Comparison of ENCODE assay signal across 10 mouse cellular contexts in genomic region chr10:83301687-83302086, GRCm38 (mm10). TPM values are rescaled to one million over a fixed set of nuclear protein-coding genes. Genes with fewer than 3 reads are reported as not detected.
DNase-seq lines count a peak whose midpoint lies in the region; ATAC-seq and TF ChIP-seq lines count a peak whose summit lies in the region.
"Had no signal": no experiment of that assay in that cellular context is flagged by ENCODE, and none has a peak within 500 bp of the region (broad histone marks: within the 10 kb centered on the region; RNA-seq: fewer than 3 reads in every experiment).

No protein-coding gene starts in this region.

- peak; percentile 72 for ATAC-seq in liver, postnatal 0 days
- peak; percentile 80 for ATAC-seq in Patski
- ATAC-seq in granulocyte monocyte progenitor cell, adult 5-6 weeks (replicated peaks; ENCODE audit: poor library complexity, severe bottlenecking): peak; percentile 97
- no peak for ATAC-seq in frontal cortex, adult (ENCODE audit: low TSS enrichment)

- no peak overlapping the region for H3K4me2 ChIP-seq in liver, postnatal 0 days (ENCODE audit: low read depth, low read length)
- H3K4me2 ChIP-seq: lung, embryonic 14.5 days had no signal

- in situ Hi-C loops in Patski (cut with MboI; ENCODE audit: low pct_unique_long_range_greater_than_20kb): no loop called here

- 34% methylated on average over 4 of the region's 4 CpGs for WGBS in liver, postnatal 0 days (ENCODE audit: insufficient replicate concordance)

- H3K9ac ChIP-seq in liver, postnatal 0 days (replicated peaks): no peak overlapping the region
- H3K9ac ChIP-seq: lung, embryonic 14.5 days had no signal

- H3K36me3 ChIP-seq in liver, postnatal 0 days (replicated peaks; ENCODE audit: insufficient read depth, low read length): no peaks in the 10 kb centered on the region

- TF ChIP-seq CTCF in liver, postnatal 0 days (IDR thresholded peaks at IDR 0.05; ENCODE audit: low read depth): no peak
- TF ChIP-seq CTCF in Patski (IDR thresholded peaks at IDR 0.05): no peak

- no peaks in the 10 kb centered on the region for H3K27me3 ChIP-seq in liver, postnatal 0 days (ENCODE audit: insufficient read depth, low read length)
- H3K27me3 ChIP-seq in Patski: no peaks in the 10 kb centered on the region

- CTCF ChIA-PET in Patski (lab: Charles Lee): interaction anchor here (1.1 to 1.3 kb wide), 2 partner anchors 40 to 52 kb away, joined by 3 to 4 read pairs; no protein-coding TSS in a partner anchor

- no peak for DNase-seq in liver, postnatal 0 days
- DNase-seq in liver: no peak
- DNase-seq in Patski (ENCODE audit: low read depth, low spot score): peak; percentile 42
- DNase-seq in natural killer cell, adult 2 months (ENCODE audit: low spot score in 2 of 2): peak; percentile 1 to 15
- DNase-seq in cerebellum, postnatal 36 days: no peak
- DNase-seq: cerebellum, postnatal 14 days; right cerebral cortex, postnatal 4 days had no signal

- no peak overlapping the region for H3K27ac ChIP-seq in liver, postnatal 0 days (ENCODE audit: low read depth)

- TF ChIP-seq EP300 in liver, postnatal 0 days (IDR thresholded peaks at IDR 0.05; ENCODE audit: low read depth): no peak

- POLR2A ChIA-PET in Patski (lab: Charles Lee): no interaction called here

- H3K4me1 ChIP-seq in liver, postnatal 0 days (ENCODE audit: insufficient read depth): peaks cover 6% of the 10 kb centered on the region

- H3K9me3 ChIP-seq in liver, postnatal 0 days (ENCODE audit: low read length): no peaks in the 10 kb centered on the region

- H3K4me3 ChIP-seq in liver, postnatal 0 days (ENCODE audit: low read depth, low read length): no peak overlapping the region

RNA-seq across cellular contexts. Expression of gene Slc41a2, which starts 36.0 kb away (rescaled TPM):
- polyA plus RNA-seq in liver, postnatal 0 days (2015; fragmentation: Nextera tagmentation; extraction: Ambion mirVana): 0.20 and 0.76 TPM in 2 replicates
- polyA plus RNA-seq in Patski (2021): 30.0 TPM
- total RNA-seq in granulocyte monocyte progenitor cell, adult 5-6 weeks (2014; fragmentation: Nextera tagmentation): 0.09 TPM in 1 of 2 replicates, not detected in the other
- not detected in 2 replicates for total RNA-seq in granulocyte monocyte progenitor cell, adult 5-6 weeks (2017)

RNA-seq across cellular contexts. Expression of gene D10Wsu102e, which starts 58.3 kb away (rescaled TPM):
- polyA plus RNA-seq in liver, postnatal 0 days (2015; fragmentation: Nextera tagmentation; extraction: Ambion mirVana): 0.14 and 0.16 TPM in 2 replicates
- polyA plus RNA-seq in Patski (2021): 0.90 TPM
- 0.80 and 0.92 TPM in 2 replicates for total RNA-seq in granulocyte monocyte progenitor cell, adult 5-6 weeks (2014; fragmentation: Nextera tagmentation)
- 0.90 and 0.93 TPM in 2 replicates for total RNA-seq in granulocyte monocyte progenitor cell, adult 5-6 weeks (2017)

Comparison
In these comparisons a context has a peak if more than half of its experiments do, and no peak if none do; other contexts are left out.
1. DNase-seq: peak in Patski (single experiment) and natural killer cell, adult 2 months (2 of 2); none in liver, postnatal 0 days (single experiment), liver (single experiment) and cerebellum, postnatal 36 days (0 of 2).
2. RNA of gene Slc41a2, which starts 36.0 kb away (polyA plus RNA-seq): 30.0 TPM in Patski (single experiment); 0.20 to 0.76 TPM in liver, postnatal 0 days; every median in the first group is over 10 times any median in the second.